Mouse (Mus musculus) T-helper 17 cell (primary cell): ENCODE data around the gene Cebpz.

Experiments
- in situ Hi-C, 2 experiments: fragments of 300-600 bp; cut with MboI, MseI; formaldehyde crosslinking; loops; 1 replicate in 1 of 2; 2 replicates in 1 of 2; pipeline ENCODE4 v1.15.1; 2025; ENCODE audit warnings: high pct_unique_total_duplicates in 2 of 2

Gene Cebpz

GRCm38 (mm10) chr17:78936466-78937228 is at the start of gene Cebpz, which contains the start of gene Ndufaf7:
Cebpz (minus strand) TSS chr17:78937066.
Ndufaf7 (plus strand) TSS chr17:78937136.
- in situ Hi-C loops, result loop anchor here in 1 of 2 experiments (10.0 kb wide), 1 partner anchor 418 kb away; the partner anchor contains the start of gene Cdc42ep3

GRCm38 (mm10) chr17:78983736-78984135 is 46.9 kb upstream of the Cebpz start:
- in situ Hi-C loops, result no loop called here

GRCm38 (mm10) chr17:78983166-78983565 is 46.3 kb upstream of the Cebpz start:
- in situ Hi-C loops, result no loop called here

GRCm38 (mm10) chr17:78968500-78968899 is 31.6 kb upstream of the Cebpz start:
- in situ Hi-C loops, result no loop called here

- in situ Hi-C loops, result no loop called here
These were observed 29.4 kb upstream of the Cebpz start for GRCm38 (mm10) chr17:78966092-78966883.

GRCm38 (mm10) chr17:78964387-78964786 is 27.5 kb upstream of the Cebpz start:
- in situ Hi-C loops, result no loop called here

- in situ Hi-C loops, result no loop called here
These were observed 22.6 kb upstream of the Cebpz start for GRCm38 (mm10) chr17:78959473-78959872.

- in situ Hi-C loops, result no loop called here
These were observed 16.4 kb upstream of the Cebpz start for GRCm38 (mm10) chr17:78953240-78953639.

GRCm38 (mm10) chr17:78952070-78952469 is 15.2 kb upstream of the Cebpz start:
- in situ Hi-C loops, result no loop called here

- in situ Hi-C loops, result no loop called here
These were observed 14.4 kb upstream of the Cebpz start for GRCm38 (mm10) chr17:78951225-78951624.

GRCm38 (mm10) chr17:78942579-78942978 is 5.7 kb upstream of the Cebpz start:
- in situ Hi-C loops, result no loop called here

- in situ Hi-C loops, result loop anchor here in 1 of 2 experiments (10.0 kb wide), 1 partner anchor 416 kb away; the partner anchor contains the start of gene Cdc42ep3
These were observed 2.1 kb upstream of the Cebpz start for GRCm38 (mm10) chr17:78938927-78939326.

- in situ Hi-C loops, result loop anchor here in 1 of 2 experiments (10.0 kb wide), 1 partner anchor 417 kb away; the partner anchor contains the start of gene Cdc42ep3
These were observed 475 bp upstream of the Cebpz start for GRCm38 (mm10) chr17:78937229-78937853.

GRCm38 (mm10) chr17:78935857-78936256 is 1.0 kb downstream of the Cebpz start:
- in situ Hi-C loops, result loop anchor here in 1 of 2 experiments (10.0 kb wide), 1 partner anchor 419 kb away; the partner anchor contains the start of gene Cdc42ep3

GRCm38 (mm10) chr17:78917696-78918095 is 19.2 kb downstream of the Cebpz start:
- in situ Hi-C loops, result loop anchor here in 1 of 2 experiments (5.0 to 10.0 kb wide), 2 partner anchors 80 to 183 kb away; partner anchors contain the start of genes Gpatch11, Heatr5b and Strn

GRCm38 (mm10) chr17:78916899-78917298 is 20.0 kb downstream of the Cebpz start:
- in situ Hi-C loops, result loop anchor here in 1 of 2 experiments (5.0 to 10.0 kb wide), 2 partner anchors 80 to 182 kb away; partner anchors contain the start of genes Gpatch11, Heatr5b and Strn

GRCm38 (mm10) chr17:78916369-78916813 is 20.5 kb downstream of the Cebpz start, which contains the start of gene Cebpzos:
Cebpzos (plus strand) TSS chr17:78916500.
- in situ Hi-C loops, result loop anchor here in 1 of 2 experiments (5.0 to 10.0 kb wide), 2 partner anchors 79 to 182 kb away; partner anchors contain the start of genes Gpatch11, Heatr5b and Strn

GRCm38 (mm10) chr17:78915772-78916171 is 21.1 kb downstream of the Cebpz start:
- in situ Hi-C loops, result loop anchor here in 1 of 2 experiments (5.0 to 10.0 kb wide), 2 partner anchors 78 to 181 kb away; partner anchors contain the start of genes Gpatch11, Heatr5b and Strn

GRCm38 (mm10) chr17:78913921-78914320 is 22.9 kb downstream of the Cebpz start:
- in situ Hi-C loops, result loop anchor here in 1 of 2 experiments (10.0 kb wide), 1 partner anchor 179 kb away; the partner anchor contains the start of gene Strn

GRCm38 (mm10) chr17:78912861-78913281 is 24.0 kb downstream of the Cebpz start:
- in situ Hi-C loops, result loop anchor here in 1 of 2 experiments (10.0 kb wide), 1 partner anchor 178 kb away; the partner anchor contains the start of gene Strn

- in situ Hi-C loops, result no loop called here
These were observed 27.5 kb downstream of the Cebpz start for GRCm38 (mm10) chr17:78909374-78909773.
